In genomic region chr11:120833555-120834280, GRCm38 (mm10) we compare ENCODE assay signal across 9 mouse cellular contexts. TPM values are rescaled to one million over a fixed set of nuclear protein-coding genes. Genes with fewer than 3 reads are reported as not detected.
DNase-seq lines count a peak whose midpoint lies in the region; ATAC-seq and TF ChIP-seq lines count a peak whose summit lies in the region.
"Had no signal": no experiment of that assay in that cellular context is flagged by ENCODE, and none has a peak within 500 bp of the region (broad histone marks: within the 10 kb centered on the region; RNA-seq: fewer than 3 reads in every experiment).

No protein-coding gene starts in this region.

- peak; percentile 34; the same call in 1 of the 2 replicates for ATAC-seq in heart, embryonic 15.5 days (replicated peaks; ENCODE audit: insufficient number of reproducible peaks, insufficient read depth, low FRiP score, low read depth)
- ATAC-seq in forebrain, embryonic 15.5 days (replicated peaks) = peak; percentile 68
- ATAC-seq in liver, embryonic 16.5 days (ENCODE audit: low read depth) = peak; percentile 47
- ATAC-seq in neural tube, embryonic 14.5 days (ENCODE audit: low read depth) = peak; percentile 89
- ATAC-seq in granulocyte monocyte progenitor cell, adult 5-6 weeks (replicated peaks; ENCODE audit: poor library complexity, severe bottlenecking) = no peak
- no peak for ATAC-seq in megakaryocyte-erythroid progenitor cell, adult 5-6 weeks (replicated peaks; ENCODE audit: low FRiP score, low TSS enrichment, poor library complexity, severe bottlenecking)

- H3K36me3 ChIP-seq in heart, embryonic 15.5 days = no peaks in the 10 kb centered on the region
- H3K36me3 ChIP-seq in forebrain, embryonic 15.5 days = no peaks in the 10 kb centered on the region
- no peaks in the 10 kb centered on the region for H3K36me3 ChIP-seq in liver, embryonic 16.5 days (ENCODE audit: control insufficient read depth, insufficient read depth)
- H3K36me3 ChIP-seq in neural tube, embryonic 14.5 days (ENCODE audit: control insufficient read depth, insufficient read depth, low read length) = no peaks in the 10 kb centered on the region

- DNase-seq in heart, postnatal 36 days = no peak
- DNase-seq in gastrocnemius, adult 2 months = no peak

- intact Hi-C loops in heart, postnatal 36 days (cut with DNase I) = no loop called here
- intact Hi-C loops in gastrocnemius, adult 2 months (cut with DNase I) = no loop called here

- peak overlapping the region; percentile 50 for H3K27ac ChIP-seq in heart, embryonic 15.5 days
- peak overlapping the region; percentile 71 for H3K27ac ChIP-seq in forebrain, embryonic 15.5 days (replicated peaks)
- peak overlapping the region; percentile 31 for H3K27ac ChIP-seq in liver, embryonic 16.5 days (ENCODE audit: low read length)
- peak overlapping the region; percentile 49; the same call in 1 of the 2 replicates for H3K27ac ChIP-seq in neural tube, embryonic 14.5 days (ENCODE audit: low read depth, low read length)
- no peak overlapping the region for H3K27ac ChIP-seq in gastrocnemius, adult 2 months

- H3K4me3 ChIP-seq in heart, embryonic 15.5 days = no peak overlapping the region
- no peak overlapping the region for H3K4me3 ChIP-seq in forebrain, embryonic 15.5 days
- H3K4me3 ChIP-seq in liver, embryonic 16.5 days (ENCODE audit: low read depth, low read length) = no peak overlapping the region
- no peak overlapping the region for H3K4me3 ChIP-seq in neural tube, embryonic 14.5 days (ENCODE audit: low read depth, low read length)
- H3K4me3 ChIP-seq in gastrocnemius, adult 2 months = no peak overlapping the region

- no peak overlapping the region for H3K9ac ChIP-seq in heart, embryonic 15.5 days
- no peak overlapping the region for H3K9ac ChIP-seq in forebrain, embryonic 15.5 days (replicated peaks)
- H3K9ac ChIP-seq in liver, embryonic 16.5 days (ENCODE audit: low read depth, low read length) = no peak overlapping the region
- H3K9ac ChIP-seq in neural tube, embryonic 14.5 days (replicated peaks; ENCODE audit: low read depth, low read length) = 0 out of 2 replicates have a peak overlapping the region, but pooled peaks have one; percentile 11

- peaks cover 18% of the 10 kb centered on the region for H3K4me1 ChIP-seq in heart, embryonic 15.5 days (replicated peaks)
- peaks cover 13% of the 10 kb centered on the region for H3K4me1 ChIP-seq in forebrain, embryonic 15.5 days
- peaks cover 11% of the 10 kb centered on the region for H3K4me1 ChIP-seq in liver, embryonic 16.5 days (ENCODE audit: control insufficient read depth, low read depth, low read length)
- 0 out of 2 replicates have a peak, but pooled peaks cover 3% of the 10 kb centered on the region for H3K4me1 ChIP-seq in neural tube, embryonic 14.5 days (ENCODE audit: control insufficient read depth, insufficient read depth, low read length)

- H3K9me3 ChIP-seq in heart, embryonic 15.5 days (replicated peaks) = no peaks in the 10 kb centered on the region
- H3K9me3 ChIP-seq in forebrain, embryonic 15.5 days = no peaks in the 10 kb centered on the region
- H3K9me3 ChIP-seq in liver, embryonic 16.5 days (replicated peaks; ENCODE audit: control insufficient read depth, low read length) = no peaks in the 10 kb centered on the region
- H3K9me3 ChIP-seq in neural tube, embryonic 14.5 days (ENCODE audit: control insufficient read depth, low read length) = no peaks in the 10 kb centered on the region

- no peak for TF ChIP-seq CTCF in gastrocnemius, adult 2 months (IDR thresholded peaks at IDR 0.05)

- H3K27me3 ChIP-seq in heart, embryonic 15.5 days = no peaks in the 10 kb centered on the region
- H3K27me3 ChIP-seq in forebrain, embryonic 15.5 days = no peaks in the 10 kb centered on the region
- H3K27me3 ChIP-seq in liver, embryonic 16.5 days (ENCODE audit: control insufficient read depth, insufficient read depth, low read depth, low read length) = no peaks in the 10 kb centered on the region
- H3K27me3 ChIP-seq in neural tube, embryonic 14.5 days (ENCODE audit: control insufficient read depth, insufficient read depth, low read length) = no peaks in the 10 kb centered on the region
- H3K27me3 ChIP-seq: CH12.LX had no signal

- H3K4me2 ChIP-seq in heart, embryonic 15.5 days = no peak overlapping the region
- H3K4me2 ChIP-seq in forebrain, embryonic 15.5 days (replicated peaks) = no peak overlapping the region
- H3K4me2 ChIP-seq in liver, embryonic 16.5 days (ENCODE audit: low read depth, low read length) = no peak overlapping the region
- no peak overlapping the region for H3K4me2 ChIP-seq in neural tube, embryonic 14.5 days (ENCODE audit: low read depth, low read length)

- 34% methylated on average over 8 of the region's 8 CpGs for WGBS in heart, embryonic 15.5 days
- 13% methylated on average over 8 of the region's 8 CpGs for WGBS in forebrain, embryonic 15.5 days
- 51% methylated on average over 8 of the region's 8 CpGs for WGBS in liver, embryonic 16.5 days (ENCODE audit: insufficient replicate concordance)
- 33% methylated on average over 8 of the region's 8 CpGs for WGBS in neural tube, embryonic 14.5 days

RNA-seq across cellular contexts. Expression of gene Fasn, which starts 9.4 kb away (rescaled TPM):
- 17.0 and 31.7 TPM in 2 replicates for polyA plus RNA-seq in heart, embryonic 15.5 days (2015; fragmentation: Nextera tagmentation; extraction: Ambion mirVana)
- total RNA-seq in heart, postnatal 36 days (2021) = 10 to 100 TPM; 17.3 to 65.9 TPM
- 78.3 and 80.6 TPM in 2 replicates for polyA plus RNA-seq in forebrain, embryonic 15.5 days (2015; fragmentation: Nextera tagmentation; extraction: Ambion mirVana)
- polyA plus RNA-seq in liver, embryonic 16.5 days (2015; fragmentation: Nextera tagmentation; extraction: Ambion mirVana) = 20.3 and 24.2 TPM in 2 replicates
- polyA plus RNA-seq in neural tube, embryonic 14.5 days (2014; fragmentation: Nextera tagmentation; extraction: Ambion mirVana) = 107 and 117 TPM in 2 replicates
- 79.3 and 146 TPM in 2 replicates for total RNA-seq in granulocyte monocyte progenitor cell, adult 5-6 weeks (2014; fragmentation: Nextera tagmentation)
- total RNA-seq in granulocyte monocyte progenitor cell, adult 5-6 weeks (2017) = 45.2 and 59.7 TPM in 2 replicates
- total RNA-seq in megakaryocyte-erythroid progenitor cell, adult 5-6 weeks (2014; fragmentation: Nextera tagmentation) = 92.0 and 92.3 TPM in 2 replicates
- 27.2 and 34.0 TPM in 2 replicates for total RNA-seq in megakaryocyte-erythroid progenitor cell, adult 5-6 weeks (2017)
- 10 to 100 TPM in 1 of 2 experiments, 1 to 10 TPM in 1; 6.8 to 20.0 TPM for total RNA-seq in gastrocnemius, adult 2 months (2021)

RNA-seq across cellular contexts. Expression of gene Dus1l, which starts 37.5 kb away (rescaled TPM):
- polyA plus RNA-seq in heart, embryonic 15.5 days (2015; fragmentation: Nextera tagmentation; extraction: Ambion mirVana) = 36.9 and 50.0 TPM in 2 replicates
- total RNA-seq in heart, postnatal 36 days (2021) = 10 to 100 TPM; 25.0 to 29.0 TPM
- polyA plus RNA-seq in forebrain, embryonic 15.5 days (2015; fragmentation: Nextera tagmentation; extraction: Ambion mirVana) = 50.0 and 50.1 TPM in 2 replicates
- polyA plus RNA-seq in liver, embryonic 16.5 days (2015; fragmentation: Nextera tagmentation; extraction: Ambion mirVana) = 51.4 and 51.6 TPM in 2 replicates
- 44.8 and 47.8 TPM in 2 replicates for polyA plus RNA-seq in neural tube, embryonic 14.5 days (2014; fragmentation: Nextera tagmentation; extraction: Ambion mirVana)
- total RNA-seq in granulocyte monocyte progenitor cell, adult 5-6 weeks (2014; fragmentation: Nextera tagmentation) = 48.2 and 60.7 TPM in 2 replicates
- 63.0 and 74.8 TPM in 2 replicates for total RNA-seq in granulocyte monocyte progenitor cell, adult 5-6 weeks (2017)
- total RNA-seq in megakaryocyte-erythroid progenitor cell, adult 5-6 weeks (2014; fragmentation: Nextera tagmentation) = 150 TPM in 2 replicates
- 68.4 and 87.6 TPM in 2 replicates for total RNA-seq in megakaryocyte-erythroid progenitor cell, adult 5-6 weeks (2017)
- total RNA-seq in gastrocnemius, adult 2 months (2021) = 10 to 100 TPM; 31.2 to 31.5 TPM

RNA-seq across cellular contexts. Expression of gene Gps1, which starts 49.6 kb away (rescaled TPM):
- polyA plus RNA-seq in heart, embryonic 15.5 days (2015; fragmentation: Nextera tagmentation; extraction: Ambion mirVana) = 113 and 134 TPM in 2 replicates
- total RNA-seq in heart, postnatal 36 days (2021) = 10 to 100 TPM; 54.6 to 58.4 TPM
- 276 and 287 TPM in 2 replicates for polyA plus RNA-seq in forebrain, embryonic 15.5 days (2015; fragmentation: Nextera tagmentation; extraction: Ambion mirVana)
- 61.6 and 64.7 TPM in 2 replicates for polyA plus RNA-seq in liver, embryonic 16.5 days (2015; fragmentation: Nextera tagmentation; extraction: Ambion mirVana)
- 302 and 312 TPM in 2 replicates for polyA plus RNA-seq in neural tube, embryonic 14.5 days (2014; fragmentation: Nextera tagmentation; extraction: Ambion mirVana)
- total RNA-seq in granulocyte monocyte progenitor cell, adult 5-6 weeks (2014; fragmentation: Nextera tagmentation) = 82.5 and 83.6 TPM in 2 replicates
- total RNA-seq in granulocyte monocyte progenitor cell, adult 5-6 weeks (2017) = 91.8 and 116 TPM in 2 replicates
- 107 TPM in 2 replicates for total RNA-seq in megakaryocyte-erythroid progenitor cell, adult 5-6 weeks (2014; fragmentation: Nextera tagmentation)
- 103 and 119 TPM in 2 replicates for total RNA-seq in megakaryocyte-erythroid progenitor cell, adult 5-6 weeks (2017)
- 10 to 100 TPM; 57.9 to 65.2 TPM for total RNA-seq in gastrocnemius, adult 2 months (2021)

RNA-seq across cellular contexts. Expression of gene Rfng, which starts 49.7 kb away (rescaled TPM):
- polyA plus RNA-seq in heart, embryonic 15.5 days (2015; fragmentation: Nextera tagmentation; extraction: Ambion mirVana) = 21.1 and 30.8 TPM in 2 replicates
- total RNA-seq in heart, postnatal 36 days (2021) = 10 to 100 TPM; 11.2 to 13.3 TPM
- polyA plus RNA-seq in forebrain, embryonic 15.5 days (2015; fragmentation: Nextera tagmentation; extraction: Ambion mirVana) = 88.5 and 94.5 TPM in 2 replicates
- 8.6 and 11.5 TPM in 2 replicates for polyA plus RNA-seq in liver, embryonic 16.5 days (2015; fragmentation: Nextera tagmentation; extraction: Ambion mirVana)
- polyA plus RNA-seq in neural tube, embryonic 14.5 days (2014; fragmentation: Nextera tagmentation; extraction: Ambion mirVana) = 89.6 and 91.1 TPM in 2 replicates
- 23.8 TPM in 2 replicates for total RNA-seq in granulocyte monocyte progenitor cell, adult 5-6 weeks (2014; fragmentation: Nextera tagmentation)
- total RNA-seq in granulocyte monocyte progenitor cell, adult 5-6 weeks (2017) = 3.1 and 4.7 TPM in 2 replicates
- 43.1 and 47.2 TPM in 2 replicates for total RNA-seq in megakaryocyte-erythroid progenitor cell, adult 5-6 weeks (2014; fragmentation: Nextera tagmentation)
- 4.8 and 9.5 TPM in 2 replicates for total RNA-seq in megakaryocyte-erythroid progenitor cell, adult 5-6 weeks (2017)
- 10 to 100 TPM; 11.7 to 14.1 TPM for total RNA-seq in gastrocnemius, adult 2 months (2021)

Comparison
In these comparisons a context has a peak if more than half of its experiments do, and no peak if none do; other contexts are left out.
1. ATAC-seq: peak in heart, embryonic 15.5 days (single experiment), forebrain, embryonic 15.5 days (single experiment), liver, embryonic 16.5 days (single experiment) and neural tube, embryonic 14.5 days (single experiment); none in granulocyte monocyte progenitor cell, adult 5-6 weeks (single experiment) and megakaryocyte-erythroid progenitor cell, adult 5-6 weeks (single experiment).